Mouse (Mus musculus) heart, postnatal 0 days (tissue): ENCODE data around the gene Bmp2k. TPM values are rescaled to one million over a fixed set of nuclear protein-coding genes. Genes with fewer than 3 reads are reported as not detected.

Experiments used
- ATAC-seq: fragments of 200-750 bp; cut with Nextera tagmentation; 2 replicates; pipeline ENCODE4 v1.8.0; 2017; ENCODE audit warnings: low read depth, moderate number of reproducible peaks, moderate library complexity; ENCODE audit not compliant: insufficient read depth
- DNase-seq: peaks from one replicate; pipeline ENCODE4 v3.0.0-alpha.2; 2016; ENCODE audit warnings: low spot score
- H3K27ac ChIP-seq: fragments of 300-500 bp; sonication (generic); 2 replicates; pipeline ENCODE4 v1.5.1; 2014; ENCODE audit warnings: low read depth, mild to moderate bottlenecking
- H3K27me3 ChIP-seq: fragments of 300-500 bp; sonication (generic); 2 replicates; pipeline ENCODE4 v1.6.1; 2014; ENCODE audit warnings: low read length, mixed read lengths; ENCODE audit not compliant: control insufficient read depth, insufficient read depth
- H3K36me3 ChIP-seq: fragments of 300-500 bp; sonication (generic); replicated peaks from 2 replicates; pipeline ENCODE4 v1.6.1; 2014; ENCODE audit warnings: low read length, mixed read lengths; ENCODE audit not compliant: control insufficient read depth, insufficient read depth
- H3K4me1 ChIP-seq: fragments of 300-500 bp; sonication (generic); 2 replicates; pipeline ENCODE4 v1.6.1; 2014; ENCODE audit warnings: antibody characterized with exemption; ENCODE audit not compliant: control insufficient read depth, insufficient read depth
- H3K4me2 ChIP-seq: fragments of 300-500 bp; sonication (generic); 2 replicates; pipeline ENCODE4 v1.6.1; 2014; ENCODE audit warnings: low read depth, mild to moderate bottlenecking, low read length, moderate library complexity
- H3K4me3 ChIP-seq: fragments of 300-500 bp; sonication (generic); 2 replicates; pipeline ENCODE4 v1.5.1; 2014; ENCODE audit warnings: low read depth, low read length
- H3K9ac ChIP-seq: fragments of 300-500 bp; sonication (generic); replicated peaks from 2 replicates; pipeline ENCODE4 v1.6.1; 2014; ENCODE audit warnings: low read depth, low read length, mixed read lengths
- H3K9me3 ChIP-seq: fragments of 300-500 bp; sonication (generic); replicated peaks from 2 replicates; pipeline ENCODE4 v1.6.1; 2016; ENCODE audit warnings: low read length; ENCODE audit not compliant: control insufficient read depth
- CTCF ChIP-seq: IDR thresholded peaks from 2 replicates; pipeline ENCODE4 v1.5.1; 2016; ENCODE audit warnings: antibody characterized with exemption, control low read depth, low read depth
- EP300 ChIP-seq: IDR thresholded peaks from 2 replicates; pipeline ENCODE4 v1.6.1; 2016; ENCODE audit warnings: antibody characterized with exemption, low read depth
- WGBS: fragments of 180-500 bp; shearing (Covaris S2); extraction: QIAGEN DNeasy Blood & Tissue Kit; methylation state at CpG from one replicate; pipeline ENCODE4 v1.1.7; 2014; 5-methylcytosine and 5-hydroxymethylcytosine counted together
- polyA plus RNA-seq: library from polyadenylated mRNA; unstranded; fragments of >200 nt; fragmentation: Nextera tagmentation; extraction: Ambion mirVana; gene quantifications from 2 replicates; pipeline ENCODE4 v1.2.1, GENCODE M21; 2015
- total RNA-seq: library from RNA; depleted of rRNA; stranded (reverse); fragments of >200 nt; gene quantifications from 2 replicates; pipeline ENCODE4 v1.2.3, GENCODE M21; 2014; ENCODE audit warnings: low replicate concordance

The Bmp2k gene
- total and polyA plus RNA-seq, 2 experiments from 2014 or later = 6.8 to 7.0 TPM

GRCm38 (mm10) chr5:97075476-97076151 lies 78.1 kb downstream of the Bmp2k start:
- DNase-seq (no peak), ATAC-seq (no peak)
- H3K36me3 ChIP-seq = peaks cover 19% of the 10 kb centered on the region
- H3K27ac ChIP-seq = no peak overlapping the region
- no peaks in the 10 kb centered on the region for H3K4me1 ChIP-seq
- H3K9ac ChIP-seq = no peak overlapping the region
- H3K9me3 ChIP-seq = no peaks in the 10 kb centered on the region
- no peak overlapping the region for H3K4me3 ChIP-seq
- no peak for TF ChIP-seq EP300
- TF ChIP-seq CTCF = no peak
- H3K27me3 ChIP-seq = no peaks in the 10 kb centered on the region
- WGBS = 90% methylated on average over 11 of the region's 11 CpGs
- no peak overlapping the region for H3K4me2 ChIP-seq

GRCm38 (mm10) chr5:97076167-97076566 lies 78.7 kb downstream of the Bmp2k start:
- 90% methylated on average over 5 of the region's 5 CpGs for WGBS
- no peak overlapping the region for H3K27ac ChIP-seq
- no peak overlapping the region for H3K9ac ChIP-seq
- no peaks in the 10 kb centered on the region for H3K4me1 ChIP-seq
- no peak for DNase-seq
- H3K27me3 ChIP-seq = no peaks in the 10 kb centered on the region
- no peak overlapping the region for H3K4me3 ChIP-seq
- H3K4me2 ChIP-seq = no peak overlapping the region
- H3K36me3 ChIP-seq = peaks cover 13% of the 10 kb centered on the region; the same call in 1 of the 2 replicates
- H3K9me3 ChIP-seq = no peaks in the 10 kb centered on the region
- TF ChIP-seq EP300 (no peak), CTCF (no peak)
- no peak for ATAC-seq

- H3K4me1 ChIP-seq = no peaks in the 10 kb centered on the region
- H3K36me3 ChIP-seq = 0 out of 2 replicates have a peak, but pooled peaks cover 15% of the 10 kb centered on the region
- H3K27me3 ChIP-seq = no peaks in the 10 kb centered on the region
- no peak for DNase-seq
- no peak overlapping the region for H3K4me3 ChIP-seq
- no peak for ATAC-seq
- no peak overlapping the region for H3K4me2 ChIP-seq
- H3K9ac ChIP-seq = no peak overlapping the region
- TF ChIP-seq EP300 (no peak), CTCF (no peak)
- no peak overlapping the region for H3K27ac ChIP-seq
- no peaks in the 10 kb centered on the region for H3K9me3 ChIP-seq
- 82% methylated on average over 7 of the region's 7 CpGs for WGBS
Measured at GRCm38 (mm10) chr5:97077676-97078075, 80.2 kb downstream of the Bmp2k start.

- Histone ChIP-seq H3K9me3 (no peaks in the 10 kb centered on the region), H3K4me3 (no peak overlapping the region), H3K4me2 (no peak overlapping the region), H3K36me3 (0 out of 2 replicates have a peak, but pooled peaks cover 19% of the 10 kb centered on the region), H3K4me1 (no peaks in the 10 kb centered on the region), H3K9ac (no peak overlapping the region), H3K27me3 (no peaks in the 10 kb centered on the region), H3K27ac (no peak overlapping the region)
- WGBS = 80% methylated on average over 5 of the region's 5 CpGs
- no peak for DNase-seq
- no peak for TF ChIP-seq EP300
- no peak for TF ChIP-seq CTCF
- ATAC-seq = no peak
Measured at GRCm38 (mm10) chr5:97078641-97079040, 81.2 kb downstream of the Bmp2k start.

GRCm38 (mm10) chr5:97081481-97081880 lies 84.0 kb downstream of the Bmp2k start:
- Histone ChIP-seq H3K27me3 (no peaks in the 10 kb centered on the region), H3K9ac (no peak overlapping the region), H3K36me3 (0 out of 2 replicates have a peak, but pooled peaks cover 22% of the 10 kb centered on the region), H3K4me3 (no peak overlapping the region), H3K9me3 (no peaks in the 10 kb centered on the region), H3K4me2 (no peak overlapping the region), H3K4me1 (no peaks in the 10 kb centered on the region), H3K27ac (no peak overlapping the region)
- 49% methylated on average over 3 of the region's 3 CpGs for WGBS
- peak; percentile 19 for DNase-seq
- no peak for TF ChIP-seq EP300
- TF ChIP-seq CTCF = peak; percentile 59
- ATAC-seq = peak; percentile 53; the same call in 1 of the 2 replicates

GRCm38 (mm10) chr5:97083701-97084100 lies 86.2 kb downstream of the Bmp2k start:
- Histone ChIP-seq H3K27me3 (no peaks in the 10 kb centered on the region), H3K4me2 (no peak overlapping the region), H3K36me3 (peaks cover 28% of the 10 kb centered on the region), H3K27ac (no peak overlapping the region), H3K4me3 (no peak overlapping the region), H3K9me3 (no peaks in the 10 kb centered on the region), H3K9ac (no peak overlapping the region), H3K4me1 (no peaks in the 10 kb centered on the region)
- no peak for ATAC-seq
- DNase-seq = no peak
- WGBS = 77% methylated on average over 6 of the region's 6 CpGs
- TF ChIP-seq EP300 (no peak), CTCF (no peak)
